ENCODE assay signal across 13 mouse cellular contexts in genomic region chr15:103115256-103115655, GRCm38 (mm10). TPM values are rescaled to one million over a fixed set of nuclear protein-coding genes. Genes with fewer than 3 reads are reported as not detected.
DNase-seq lines count a peak whose midpoint lies in the region; ATAC-seq and TF ChIP-seq lines count a peak whose summit lies in the region.
"Had no signal": no experiment of that assay in that cellular context is flagged by ENCODE, and none has a peak within 500 bp of the region (broad histone marks: within the 10 kb centered on the region; RNA-seq: fewer than 3 reads in every experiment).

No protein-coding gene starts in this region.

- H3K36me3 ChIP-seq in embryonic facial prominence, embryonic 13.5 days: no peaks in the 10 kb centered on the region
- H3K36me3 ChIP-seq in limb, embryonic 14.5 days (ENCODE audit: control insufficient read depth, insufficient read depth, low read length): no peaks in the 10 kb centered on the region
- H3K36me3 ChIP-seq: heart, embryonic 15.5 days had no signal

- DNase-seq in heart, postnatal 4 days: peak; percentile 29
- no peak for DNase-seq in heart, adult 18-20 months
- peak; percentile 51 for DNase-seq in brain, embryonic 14.5 days (ENCODE audit: low read depth)
- peak; percentile 85 for DNase-seq in limb, embryonic 14.5 days (ENCODE audit: low spot score)
- no peak for DNase-seq in layer of hippocampus, adult 9-11 months
- no peak for DNase-seq in ovary, postnatal 10 days (ENCODE audit: low spot score)
- DNase-seq: spleen, adult 18-20 months; thymus, postnatal 4 days had no signal

- peak overlapping the region; percentile 79 for H3K27ac ChIP-seq in embryonic facial prominence, embryonic 13.5 days
- H3K27ac ChIP-seq in limb, embryonic 14.5 days (replicated peaks; ENCODE audit: low read depth, low read length): peak overlapping the region; percentile 56
- H3K27ac ChIP-seq: heart, embryonic 15.5 days had no signal

- peaks cover 67% of the 10 kb centered on the region for H3K27me3 ChIP-seq in embryonic facial prominence, embryonic 13.5 days
- peaks cover 16% of the 10 kb centered on the region for H3K27me3 ChIP-seq in limb, embryonic 14.5 days (ENCODE audit: control insufficient read depth, insufficient read depth, low read length)

- TF ChIP-seq CTCF in brain, embryonic 14.5 days (IDR thresholded peaks at IDR 0.05; ENCODE audit: borderline replicate concordance, extremely low read depth, insufficient read depth, insufficient read length): no peak

- H3K4me3 ChIP-seq in embryonic facial prominence, embryonic 13.5 days: no peak overlapping the region
- H3K4me3 ChIP-seq in limb, embryonic 14.5 days (replicated peaks; ENCODE audit: low read length): no peak overlapping the region
- H3K4me3 ChIP-seq: erythroblast, embryonic 14.5 days; heart, embryonic 15.5 days had no signal

- ATAC-seq in embryonic facial prominence, embryonic 13.5 days (ENCODE audit: insufficient number of reproducible peaks, insufficient read depth, low FRiP score, low TSS enrichment, low read depth): peak; percentile 68
- ATAC-seq in limb, embryonic 14.5 days (ENCODE audit: low FRiP score, low read depth): peak; percentile 90
- no peak for ATAC-seq in frontal cortex, adult (ENCODE audit: low TSS enrichment)
- ATAC-seq: lung, postnatal 0 days had no signal

- no peak for TF ChIP-seq POLR2A in brain, embryonic 14.5 days (IDR thresholded peaks at IDR 0.05; ENCODE audit: borderline replicate concordance, extremely low read depth, insufficient read depth, insufficient read length, poor library complexity, severe bottlenecking)
- TF ChIP-seq POLR2A in limb, embryonic 14.5 days (IDR thresholded peaks at IDR 0.05; ENCODE audit: borderline replicate concordance, extremely low read depth, insufficient read depth, insufficient read length): no peak

- peak overlapping the region; percentile 12; the same call in 1 of the 2 replicates for H3K9ac ChIP-seq in embryonic facial prominence, embryonic 13.5 days
- no peak overlapping the region for H3K9ac ChIP-seq in limb, embryonic 14.5 days (ENCODE audit: low read depth, low read length, severe bottlenecking)
- H3K9ac ChIP-seq: heart, embryonic 15.5 days had no signal

- WGBS in embryonic facial prominence, embryonic 13.5 days: 2% methylated on average over 9 of the region's 9 CpGs
- 0% methylated on average over 9 of the region's 9 CpGs for WGBS in limb, embryonic 14.5 days

- peak overlapping the region; percentile 33 for H3K4me2 ChIP-seq in embryonic facial prominence, embryonic 13.5 days
- peak overlapping the region; percentile 29 for H3K4me2 ChIP-seq in limb, embryonic 14.5 days (replicated peaks; ENCODE audit: low read depth, low read length, severe bottlenecking)
- H3K4me2 ChIP-seq: heart, embryonic 15.5 days had no signal

- H3K9me3 ChIP-seq in embryonic facial prominence, embryonic 13.5 days: no peaks in the 10 kb centered on the region
- H3K9me3 ChIP-seq in limb, embryonic 14.5 days (ENCODE audit: control insufficient read depth, low read length): no peaks in the 10 kb centered on the region
- H3K9me3 ChIP-seq: heart, embryonic 15.5 days had no signal

- H3K4me1 ChIP-seq in embryonic facial prominence, embryonic 13.5 days: peaks cover 36% of the 10 kb centered on the region
- peaks cover 26% of the 10 kb centered on the region for H3K4me1 ChIP-seq in limb, embryonic 14.5 days (ENCODE audit: control insufficient read depth, insufficient read depth, low read length)

RNA-seq across cellular contexts. Expression of gene Smug1, which starts 51.6 kb away (rescaled TPM):
- 10 to 100 TPM; 12.7 to 14.1 TPM for total RNA-seq in heart, postnatal 4 days (2021)
- 10 to 100 TPM; 10.9 to 12.9 TPM for total RNA-seq in heart, adult 18-20 months (2021)
- 30.5 and 31.6 TPM in 2 replicates for polyA plus RNA-seq in brain, embryonic 14.5 days (2012; rRNA removed)
- 16.1 and 16.4 TPM in 2 replicates for polyA plus RNA-seq in embryonic facial prominence, embryonic 13.5 days (2015; fragmentation: Nextera tagmentation; extraction: Ambion mirVana)
- 18.6 and 22.4 TPM in 2 replicates for polyA plus RNA-seq in limb, embryonic 14.5 days (2012; rRNA removed)
- polyA plus RNA-seq in limb, embryonic 14.5 days (2014; fragmentation: Nextera tagmentation; extraction: Ambion mirVana): 18.2 and 18.9 TPM in 2 replicates

Comparison
In these comparisons a context has a peak if more than half of its experiments do, and no peak if none do; other contexts are left out.
1. DNase-seq: peak in heart, postnatal 4 days (single experiment), brain, embryonic 14.5 days (single experiment) and limb, embryonic 14.5 days (single experiment); none in heart, adult 18-20 months (0 of 2), layer of hippocampus, adult 9-11 months (single experiment) and ovary, postnatal 10 days (single experiment).